Mouse (Mus musculus) heart, embryonic 14.5 days (tissue): ENCODE measurements around the gene Fam189a2. TPM values are rescaled to one million over a fixed set of nuclear protein-coding genes. Genes with fewer than 3 reads are reported as not detected.

Experiments used
- ATAC-seq: fragments of 200-750 bp; cut with Nextera tagmentation; 2 replicates; pipeline ENCODE4 v1.8.0; 2017; ENCODE audit warnings: low read depth, moderate TSS enrichment; ENCODE audit not compliant: insufficient number of reproducible peaks, insufficient read depth, low FRiP score
- H3K27ac ChIP-seq, 2 experiments: fragments of 200-500 bp in 1 of 2; fragments of 300-500 bp in 1 of 2; sonication (generic) in 1 of 2; replicated peaks in 1 of 2; 2 replicates each; pipeline ENCODE4 v1.5.1; 2012 to 2014; ENCODE audit warnings: low read depth in 2 of 2, low read length in 2 of 2, control low read depth in 1 of 2, mild to moderate bottlenecking in 1 of 2, mixed read lengths in 1 of 2; ENCODE audit not compliant: control insufficient read depth in 1 of 2, insufficient read depth in 1 of 2
- H3K27me3 ChIP-seq: fragments of 300-500 bp; sonication (generic); 2 replicates; pipeline ENCODE4 v1.6.1; 2014; ENCODE audit warnings: mild to moderate bottlenecking, low read length, control low read depth; ENCODE audit not compliant: control insufficient read depth, insufficient read depth
- H3K36me3 ChIP-seq: fragments of 300-500 bp; sonication (generic); 2 replicates; pipeline ENCODE4 v1.6.1; 2014; ENCODE audit warnings: mild to moderate bottlenecking, control low read depth, low read length, mixed read lengths; ENCODE audit not compliant: control insufficient read depth, insufficient read depth
- H3K4me1 ChIP-seq, 2 experiments: fragments of 200-500 bp in 1 of 2; fragments of 300-500 bp in 1 of 2; sonication (generic) in 1 of 2; 2 replicates each; pipeline ENCODE4 v1.6.1; 2012 to 2014; ENCODE audit warnings: low read length in 2 of 2, control low read depth in 1 of 2, mixed read lengths in 1 of 2; ENCODE audit not compliant: control insufficient read depth in 2 of 2, insufficient read depth in 2 of 2
- H3K4me2 ChIP-seq: fragments of 300-500 bp; sonication (generic); 2 replicates; pipeline ENCODE4 v1.6.1; 2014; ENCODE audit warnings: mild to moderate bottlenecking, low read length
- H3K4me3 ChIP-seq, 2 experiments: fragments of 200-500 bp in 1 of 2; fragments of 300-500 bp in 1 of 2; sonication (generic) in 1 of 2; 2 replicates each; pipeline ENCODE4 v1.5.1; 2012 to 2014; ENCODE audit warnings: low read length in 2 of 2, mild to moderate bottlenecking in 2 of 2, control low read depth in 1 of 2, low read depth in 1 of 2, moderate library complexity in 1 of 2; ENCODE audit not compliant: control insufficient read depth in 1 of 2, insufficient read depth in 1 of 2
- H3K9ac ChIP-seq: fragments of 300-500 bp; sonication (generic); 2 replicates; pipeline ENCODE4 v1.6.1; 2014; ENCODE audit warnings: mild to moderate bottlenecking, low read length
- H3K9me3 ChIP-seq: fragments of 300-500 bp; sonication (generic); 2 replicates; pipeline ENCODE4 v1.6.1; 2016; ENCODE audit warnings: low read length, control low read depth; ENCODE audit not compliant: control insufficient read depth
- WGBS: fragments of 180-500 bp; shearing (Covaris S2); extraction: QIAGEN DNeasy Blood & Tissue Kit; methylation state at CpG from one replicate; pipeline ENCODE4 v1.1.7; 2014; 5-methylcytosine and 5-hydroxymethylcytosine counted together
- polyA plus RNA-seq: library from polyadenylated mRNA; unstranded; fragments of >200 nt; fragmentation: Nextera tagmentation; extraction: Ambion mirVana; gene quantifications from 2 replicates; pipeline ENCODE4 v1.2.1, GENCODE M21; 2014

The Fam189a2 gene
- polyA plus RNA-seq, 1 experiment from 2014 or later: 12.6 TPM

- Histone ChIP-seq H3K4me2 (no peak overlapping the region), H3K36me3 (no peaks in the 10 kb centered on the region), H3K4me1 (no peaks in the 10 kb centered on the region), H3K9ac (no peak overlapping the region), H3K27ac (no peak overlapping the region), H3K4me3 (no peak overlapping the region), H3K27me3 (no peaks in the 10 kb centered on the region), H3K9me3 (no peaks in the 10 kb centered on the region)
- no peak for ATAC-seq
- 87% methylated on average over 12 of the region's 12 CpGs for WGBS
These were observed 89.3 kb downstream of the Fam189a2 start for GRCm38 (mm10) chr19:23941422-23941949.

- 80% methylated on average over 5 of the region's 5 CpGs for WGBS
- no peaks in the 10 kb centered on the region for H3K4me1 ChIP-seq
- no peak overlapping the region for H3K4me2 ChIP-seq
These were observed 100.0 kb downstream of the Fam189a2 start for GRCm38 (mm10) chr19:23930826-23931225.

GRCm38 (mm10) chr19:23925541-23925940 is 105.3 kb downstream of the Fam189a2 start:
- no peak overlapping the region for H3K9ac ChIP-seq
- no peaks in the 10 kb centered on the region for H3K9me3 ChIP-seq
- H3K4me1 ChIP-seq: peaks cover 0 to 6% of the 10 kb centered on the region in 2 experiments; a peak in 2 of 4 replicates
- no peak overlapping the region for H3K4me2 ChIP-seq
- no peak overlapping the region for H3K27ac ChIP-seq
- no peak overlapping the region for H3K4me3 ChIP-seq
- ATAC-seq: no peak
- no peaks in the 10 kb centered on the region for H3K36me3 ChIP-seq
- WGBS: 78% methylated on average over 5 of the region's 5 CpGs
- H3K27me3 ChIP-seq: no peaks in the 10 kb centered on the region

More at GRCm38 (mm10) chr19:23930826-23931225, 100.0 kb downstream of the Fam189a2 start:
- Histone ChIP-seq H3K9me3 (peaks cover 4% of the 10 kb centered on the region), H3K9ac (no peak overlapping the region), H3K27me3 (no peaks in the 10 kb centered on the region), H3K4me3 (no peak overlapping the region), H3K27ac (no peak overlapping the region), H3K36me3 (no peaks in the 10 kb centered on the region)
- ATAC-seq: no peak

GRCm38 (mm10) chr19:23924791-23925190 is 106.0 kb downstream of the Fam189a2 start:
- no peak overlapping the region for H3K27ac ChIP-seq
- H3K4me1 ChIP-seq: peaks cover 0 to 6% of the 10 kb centered on the region in 2 experiments; a peak in 2 of 4 replicates
- no peaks in the 10 kb centered on the region for H3K27me3 ChIP-seq
- ATAC-seq: no peak
- H3K9ac ChIP-seq: no peak overlapping the region
- no peaks in the 10 kb centered on the region for H3K9me3 ChIP-seq
- H3K4me2 ChIP-seq: no peak overlapping the region
- no peaks in the 10 kb centered on the region for H3K36me3 ChIP-seq
- no peak overlapping the region for H3K4me3 ChIP-seq
- WGBS: 71% methylated on average over 9 of the region's 9 CpGs

- WGBS: 78% methylated on average over 6 of the region's 6 CpGs
- Histone ChIP-seq H3K9ac (no peak overlapping the region), H3K9me3 (no peaks in the 10 kb centered on the region), H3K4me1 (peaks cover 0 to 6% of the 10 kb centered on the region in 2 experiments; a peak in 2 of 4 replicates), H3K27ac (no peak overlapping the region), H3K4me2 (no peak overlapping the region), H3K4me3 (no peak overlapping the region), H3K27me3 (no peaks in the 10 kb centered on the region), H3K36me3 (no peaks in the 10 kb centered on the region)
- ATAC-seq: no peak
These were observed 106.8 kb downstream of the Fam189a2 start for GRCm38 (mm10) chr19:23924057-23924456.

Other genes starting within 250 kb of the Fam189a2 start
- 22.7 and 23.2 TPM in 2 replicates for gene Tjp2, start 194.0 kb upstream of the Fam189a2 start, polyA plus RNA-seq
- gene Fxn, start 249.6 kb upstream of the Fam189a2 start, polyA plus RNA-seq: 60.4 and 64.6 TPM in 2 replicates